Mouse (Mus musculus) skeletal muscle tissue, adult 2 months (tissue): ENCODE data around the gene Rragb.
A peak's percentile ranks its signal among the peaks of the same experiment; 100 is the strongest.
"Not testable (repeated sequence)": the region's sequence is repeated elsewhere in the genome, so short reads cannot be mapped to it uniquely, and the experiment has no call there.

Experiments
- DNase-seq: peaks from one replicate; pipeline ENCODE4 v3.0.0-alpha.2; 2012; ENCODE audit warnings: low read depth, low spot score

Rragb gene

DNA sequence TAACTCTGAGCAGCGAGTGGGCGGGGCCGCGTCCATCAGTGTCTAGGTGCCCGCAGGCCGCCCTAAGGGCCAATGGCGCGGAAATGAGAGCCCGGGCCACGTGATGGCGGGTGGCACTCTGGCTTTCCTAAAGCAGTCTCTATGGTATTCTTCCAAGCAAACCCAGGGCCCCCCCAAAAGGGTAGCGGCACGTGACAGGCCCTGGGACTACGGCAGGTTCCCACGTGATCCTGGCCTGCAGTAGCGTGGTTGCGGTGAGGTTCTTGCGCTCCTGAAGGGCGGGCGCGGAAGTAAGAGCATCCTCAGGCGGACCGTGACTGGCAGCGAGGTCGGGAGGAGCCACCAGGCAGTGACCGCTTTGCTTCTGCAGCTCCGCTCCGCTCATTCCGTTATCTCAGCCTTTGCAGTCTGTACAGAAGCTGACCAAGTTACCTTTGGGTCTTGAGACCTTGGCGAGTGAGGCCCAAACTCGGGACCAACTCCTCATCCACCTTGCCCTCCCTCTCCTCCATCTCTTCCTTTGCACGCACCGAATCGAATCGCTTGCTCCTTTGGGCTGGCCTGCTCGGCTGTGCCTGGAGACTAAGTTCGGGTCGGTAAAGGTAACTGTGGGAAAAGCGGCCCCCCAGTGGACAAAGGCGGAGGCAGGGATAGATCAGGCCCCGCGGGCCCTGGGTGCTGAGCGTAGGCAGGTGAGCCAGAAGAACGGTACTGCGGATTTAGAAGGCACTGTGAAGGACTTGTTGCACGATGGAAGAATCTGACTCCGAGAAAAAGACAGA is at the start of gene Rragb:
Gene Rragb (plus strand): TSS at position 248 of the 782 bp plus-strand sequence.
- DNase-seq, result peak; percentile 21

DNA sequence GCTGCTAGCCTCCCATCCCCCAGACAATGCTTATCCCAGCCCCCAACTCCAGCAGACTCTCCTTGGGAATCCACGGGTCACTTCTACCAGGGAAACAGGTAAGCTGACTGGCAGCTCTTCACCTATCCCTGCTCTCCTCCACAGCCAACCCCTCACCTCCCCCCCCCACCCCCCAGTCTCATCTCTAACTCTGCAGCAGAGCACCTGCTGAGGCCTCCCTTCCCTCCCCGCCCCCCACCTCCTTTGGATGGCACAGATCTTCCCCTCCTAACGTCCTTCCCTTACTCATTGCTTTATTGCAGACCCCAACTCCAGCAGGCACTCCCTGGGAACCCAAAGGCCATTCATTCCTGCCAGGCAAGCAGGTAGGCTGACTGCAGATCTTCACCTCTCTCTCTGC is 21.3 kb upstream of the Rragb start, which contains the start of gene Foxr2:
Gene Foxr2 (plus strand): TSS at position 301 of the 400 bp plus-strand sequence.
- no peak for DNase-seq

DNA sequence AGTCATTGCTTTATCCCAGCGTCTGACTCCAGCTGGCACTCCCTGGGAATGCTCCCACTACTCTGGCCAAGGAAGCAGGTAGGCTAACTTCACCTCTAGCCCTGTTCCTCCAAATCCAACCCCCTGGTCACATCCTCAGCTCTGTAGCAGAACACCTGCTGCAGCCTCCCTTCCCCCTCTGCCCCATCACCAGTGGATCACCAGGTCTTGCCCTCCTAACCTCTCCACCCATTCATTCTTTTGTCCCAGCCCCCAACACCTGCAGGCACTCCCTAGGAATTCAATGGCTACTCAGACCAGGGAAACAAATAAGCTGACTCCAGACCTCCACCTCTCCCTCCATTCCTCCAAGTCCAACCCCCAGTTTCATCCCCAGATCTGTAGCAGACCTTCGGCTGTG is 20.8 kb upstream of the Rragb start:
- no peak for DNase-seq

DNA sequence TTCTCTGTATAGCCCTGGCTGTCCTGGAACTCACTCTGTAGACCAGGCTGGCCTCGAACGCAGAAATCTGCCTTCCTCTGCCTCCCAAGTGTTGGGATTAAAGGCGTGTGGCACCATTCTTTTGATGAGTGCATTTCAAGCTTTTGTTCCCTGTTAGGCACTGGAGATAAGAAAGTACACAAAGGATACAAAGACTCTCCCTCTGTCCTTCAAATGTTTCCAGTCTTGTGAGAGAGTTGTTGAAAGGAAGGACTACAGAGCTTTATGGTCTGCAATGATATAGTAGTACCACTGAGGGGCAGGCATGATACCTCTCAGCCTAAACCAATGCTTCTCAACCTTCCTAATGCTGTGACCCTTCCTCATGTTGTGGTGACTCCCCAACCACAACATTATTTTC is 2.9 kb downstream of the Rragb start:
- DNase-seq, result no peak

DNA sequence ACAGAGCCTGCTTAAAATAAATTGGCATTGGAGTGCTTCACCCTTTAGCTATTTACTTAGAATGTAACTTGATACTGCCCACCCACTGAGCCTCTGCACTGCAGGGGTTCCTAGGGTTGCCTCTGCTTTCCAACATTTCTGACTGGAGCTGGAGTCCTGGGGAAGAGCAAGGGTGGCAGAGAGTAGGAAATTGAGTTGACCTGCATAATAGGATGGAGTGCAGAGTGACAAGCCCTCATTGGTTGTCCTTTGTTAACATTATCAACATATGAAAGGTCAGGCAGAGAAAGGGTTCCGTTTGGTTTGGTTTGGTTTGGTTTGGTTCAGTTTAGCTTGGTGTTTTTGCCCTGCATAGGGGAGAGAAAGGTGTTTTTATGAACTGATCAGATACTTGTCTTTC is 12.0 kb downstream of the Rragb start:
- DNase-seq, result no peak

DNA sequence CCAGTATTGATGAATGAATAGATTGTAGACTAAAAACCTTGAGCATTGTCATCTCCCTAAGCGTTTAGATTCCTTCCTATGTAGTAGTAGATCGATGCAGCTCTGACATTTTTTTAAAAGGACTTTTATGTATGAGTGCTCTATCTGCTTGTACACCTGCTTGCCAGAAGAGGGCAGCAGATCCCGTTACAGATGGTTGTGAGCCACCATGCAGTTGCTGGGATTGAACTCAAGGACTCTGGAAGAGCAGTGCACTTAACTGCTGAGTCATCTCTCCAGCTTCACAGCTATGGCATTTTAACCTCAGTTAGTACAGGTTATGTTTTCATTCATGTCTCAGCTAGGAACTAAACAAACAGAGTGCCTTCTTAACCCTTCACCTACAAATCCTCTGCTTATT is 15.5 kb downstream of the Rragb start:
- no peak for DNase-seq

DNA sequence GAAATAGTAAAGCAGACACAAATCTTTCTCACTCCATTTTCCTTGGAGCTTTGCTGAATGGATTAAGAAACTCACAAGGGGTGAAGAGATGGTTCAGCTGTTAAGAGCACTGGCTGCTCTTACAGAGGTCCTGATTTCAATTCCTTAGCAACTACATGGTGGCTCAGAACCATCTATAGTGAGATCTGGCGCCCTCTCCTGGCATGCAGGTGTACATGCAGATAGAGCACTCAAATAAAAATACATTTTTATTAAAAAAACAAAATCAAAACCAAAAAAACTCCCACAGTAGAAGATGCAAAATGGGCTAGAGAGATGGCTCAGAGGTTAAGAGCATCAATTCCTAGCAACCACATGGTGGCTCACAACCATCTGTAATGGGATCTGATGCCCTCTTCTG is 35.0 kb downstream of the Rragb start:
- no peak for DNase-seq

DNA sequence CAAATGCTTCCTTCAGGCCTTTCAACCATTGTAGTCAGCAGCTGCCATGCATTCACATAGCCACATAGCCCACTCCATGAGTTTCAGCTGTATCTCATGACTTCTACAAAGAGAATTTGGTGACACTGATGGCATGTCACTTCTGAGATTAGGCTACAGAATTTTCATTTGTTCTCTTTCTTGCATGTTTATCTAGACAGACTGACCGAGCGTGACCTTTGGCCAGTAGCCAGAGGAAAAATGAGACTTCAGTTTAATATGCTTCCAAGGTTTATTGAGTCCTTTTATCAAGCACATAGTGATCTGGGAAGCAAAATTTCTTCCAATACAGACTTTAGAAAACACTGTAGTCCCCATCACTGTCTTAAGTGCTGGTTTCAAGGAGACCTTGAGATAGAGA is 42.4 kb downstream of the Rragb start:
- DNase-seq, result no peak

DNA sequence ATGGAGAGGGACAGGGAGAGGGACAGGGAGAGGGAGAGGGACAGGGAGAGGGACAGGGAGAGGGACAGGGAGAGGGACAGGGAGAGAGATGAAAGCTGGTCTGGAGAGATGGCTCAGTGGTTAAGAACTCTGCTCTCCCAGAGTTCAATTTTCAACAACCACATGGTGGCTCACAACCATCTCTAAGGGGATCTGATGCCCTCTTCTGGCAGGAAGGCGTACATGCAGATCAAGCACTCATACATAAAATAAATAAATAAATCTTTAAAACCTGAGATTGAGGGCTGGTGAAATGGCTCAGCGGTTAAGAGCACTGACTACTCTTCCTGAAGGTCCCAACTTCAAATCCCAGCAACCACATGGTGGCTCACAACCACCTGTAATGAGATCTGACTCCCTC is 59.4 kb downstream of the Rragb start:
- not testable (repeated sequence) for DNase-seq

DNA sequence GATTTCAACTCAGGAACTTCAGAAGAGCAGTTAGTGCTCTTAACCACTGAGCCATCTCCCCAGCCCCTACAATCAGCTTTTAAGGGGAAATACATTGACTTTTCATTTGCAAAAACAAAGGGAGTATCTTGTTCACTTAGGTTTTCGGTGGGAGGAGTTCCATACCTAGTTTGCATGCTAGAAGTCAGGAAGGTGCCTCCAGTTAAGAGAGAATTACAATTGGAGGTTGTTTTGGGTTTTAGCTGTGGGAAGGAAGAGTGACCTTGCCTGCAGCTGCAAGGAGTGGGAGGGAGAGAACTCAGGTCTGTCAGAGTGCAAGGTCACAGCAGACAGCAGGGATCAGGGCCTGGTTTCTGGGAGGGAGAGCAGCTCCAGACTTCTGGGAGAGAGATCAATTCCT is 71.3 kb downstream of the Rragb start:
- no peak for DNase-seq
